Mouse (Mus musculus) ES-E14 (cell line): ENCODE measurements around the gene Sgms1.

ENCODE experiments used
- HCFC1 ChIP-seq: IDR thresholded peaks from 2 replicates; pipeline ENCODE4 v1.6.1; 2012; ENCODE audit warnings: low read length, inconsistent platforms, borderline replicate concordance; ENCODE audit not compliant: insufficient read depth
- ZNF384 ChIP-seq: IDR thresholded peaks from 2 replicates; pipeline ENCODE4 v1.6.1; 2012; ENCODE audit warnings: low read depth, low read length, inconsistent platforms

GRCm38 (mm10) chr19:32175013-32175412, 214.5 kb downstream of the Sgms1 start:
- no peak for TF ChIP-seq HCFC1
- TF ChIP-seq ZNF384, result no peak
